Mouse (Mus musculus) adrenal gland (tissue): ENCODE data around the gene Esf1.
"Not testable (repeated sequence)": the region's sequence is repeated elsewhere in the genome, so short reads cannot be mapped to it uniquely, and the experiment has no call there.

Experiments
- intact Hi-C: fragments of 180-260 bp; cut with DNase I; formaldehyde crosslinking; loops from one replicate; pipeline ENCODE4 v1.15.1; 2025
- long read RNA-seq, 2 experiments: library from polyadenylated mRNA; unstranded; transcript quantifications; one replicate each; pipeline ENCODE4 v2.0.0; 2020; ENCODE audit warnings: borderline replicate concordance in 1 of 2; ENCODE audit not compliant: insufficient replicate concordance in 1 of 2

Gene Esf1
- long read RNA-seq, experiment 1, partial matches to known transcripts: 38 of 39 reads
- long read RNA-seq, experiment 1, other reads (novel, unspliced or antisense): 0 of 39 reads
- long read RNA-seq, experiment 2, partial matches to known transcripts: 44 of 50 reads
- long read RNA-seq, experiment 2, other reads (novel, unspliced or antisense): 6 of 50 reads

DNA sequence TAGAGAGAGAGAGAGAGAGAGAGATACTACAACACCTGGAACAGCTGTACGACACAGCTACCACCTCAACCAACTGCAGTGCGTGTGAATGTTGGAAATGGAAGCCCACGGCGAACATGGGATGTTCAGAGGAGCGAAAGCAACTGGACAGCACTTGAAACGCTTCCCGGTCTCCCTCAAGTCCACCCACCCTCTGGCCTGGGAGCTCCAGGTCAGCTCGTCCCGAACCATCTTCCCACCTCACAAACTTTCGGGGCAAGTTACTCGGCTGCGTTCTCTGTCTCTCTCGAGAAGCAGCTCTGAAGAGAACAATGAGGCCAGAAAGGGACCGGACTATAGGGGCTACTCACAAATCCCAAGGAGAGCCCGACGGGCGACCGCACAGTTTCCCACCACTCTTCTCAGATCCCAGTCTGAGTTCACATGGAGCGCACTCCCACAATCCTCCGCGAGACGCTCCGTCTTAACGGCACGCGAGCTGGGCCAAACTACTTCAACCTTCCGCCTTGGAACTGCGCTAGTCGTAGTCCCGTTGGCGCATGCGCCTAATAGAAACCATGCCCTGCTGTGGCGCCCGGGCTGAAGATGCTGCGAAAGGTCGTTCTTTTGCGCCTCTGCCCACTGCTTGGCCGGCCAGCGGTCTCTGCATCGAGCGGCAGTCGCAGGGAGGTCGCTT lies at the start of gene Esf1, which contains the start of gene Ndufaf5:
Gene Esf1, minus strand, starts transcription at position 438 of the 676 bp plus-strand sequence.
Gene Ndufaf5, plus strand, starts transcription at position 523 of the 676 bp plus-strand sequence.
- intact Hi-C loops: loop anchor here (10.0 kb wide), 1 partner anchor 255 kb away; no protein-coding TSS in a partner anchor

GRCm38 (mm10) chr2:140215965-140216364 lies 45.6 kb upstream of the Esf1 start:
- intact Hi-C loops: no loop called here

GRCm38 (mm10) chr2:140215415-140215814 lies 45.1 kb upstream of the Esf1 start:
- intact Hi-C loops: no loop called here

DNA sequence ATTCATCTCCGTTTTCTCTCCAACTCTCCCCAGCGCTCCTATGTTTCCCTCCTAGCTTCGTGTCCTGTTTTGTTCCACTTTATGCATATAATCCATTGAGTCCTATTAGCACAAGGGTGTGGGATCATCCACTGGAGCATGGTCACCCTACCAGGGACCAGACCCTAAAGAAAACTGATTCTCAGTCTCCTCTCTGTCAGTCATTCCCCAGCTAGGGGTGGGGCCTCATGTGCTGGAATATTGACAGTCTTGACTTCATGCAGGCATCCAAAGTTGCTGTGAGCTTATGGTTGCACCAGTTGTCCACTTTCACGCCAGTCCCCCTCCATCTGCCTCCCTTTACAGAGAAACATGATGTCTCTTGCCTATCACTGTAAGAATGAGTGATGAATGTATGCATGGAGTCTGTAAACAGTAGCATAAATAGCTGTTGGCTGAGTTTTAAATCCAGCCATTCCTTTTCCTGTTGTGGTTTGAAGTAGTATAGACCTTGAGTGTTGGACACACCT lies 44.2 kb upstream of the Esf1 start:
- intact Hi-C loops: no loop called here

GRCm38 (mm10) chr2:140203756-140204155 lies 33.4 kb upstream of the Esf1 start:
- intact Hi-C loops: no loop called here

GRCm38 (mm10) chr2:140202573-140202972 lies 32.2 kb upstream of the Esf1 start:
- intact Hi-C loops: no loop called here

GRCm38 (mm10) chr2:140200713-140201112 lies 30.3 kb upstream of the Esf1 start:
- intact Hi-C loops: no loop called here

- intact Hi-C loops: not testable (repeated sequence)
These were observed 15.4 kb upstream of the Esf1 start for GRCm38 (mm10) chr2:140185685-140186210.

GRCm38 (mm10) chr2:140170803-140171553 lies 614 bp upstream of the Esf1 start:
- intact Hi-C loops: loop anchor here (10.0 kb wide), 1 partner anchor 254 kb away; no protein-coding TSS in a partner anchor

DNA sequence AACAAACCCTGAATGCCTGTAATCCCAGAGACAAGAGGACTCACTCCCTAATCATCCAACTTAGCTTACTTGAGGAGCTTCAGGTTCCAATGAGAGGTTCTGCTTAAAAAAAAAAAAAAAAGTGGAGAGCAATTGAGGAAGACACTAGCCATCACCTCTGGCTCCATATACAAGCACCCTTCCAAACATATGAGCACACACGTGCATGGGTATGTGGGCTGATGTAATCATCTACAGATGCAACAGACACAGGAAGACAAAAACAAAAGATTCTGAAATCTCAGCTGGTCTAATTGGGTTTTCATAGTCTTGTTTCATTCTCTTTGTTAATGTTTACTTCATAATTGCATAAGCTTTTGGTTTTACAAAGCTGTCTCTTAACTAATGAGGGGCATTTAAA lies 1.3 kb downstream of the Esf1 start:
- intact Hi-C loops: no loop called here

DNA sequence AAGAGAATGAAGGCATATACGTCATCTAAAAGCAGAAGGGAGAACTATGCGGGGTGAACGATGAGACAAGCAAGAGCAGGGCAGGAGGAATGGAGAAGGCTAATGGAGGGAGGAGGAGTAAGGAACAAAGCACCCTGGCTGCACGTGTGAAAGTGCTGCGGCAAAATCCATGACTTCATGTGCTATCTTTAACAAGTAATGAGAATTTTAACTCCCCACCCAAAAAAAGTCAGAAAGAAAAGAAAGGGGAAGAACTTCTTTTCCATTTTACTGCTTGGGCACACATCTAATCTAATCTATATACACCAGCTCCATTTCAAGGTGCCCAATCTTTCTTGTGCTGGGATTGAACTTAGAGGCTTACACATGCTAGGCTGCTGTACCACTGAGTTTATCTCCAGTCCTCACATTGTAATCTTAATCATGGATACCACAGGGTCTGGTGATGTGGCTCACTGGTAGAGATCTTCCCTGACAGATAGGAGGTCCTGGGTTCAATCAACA lies 7.0 kb downstream of the Esf1 start:
- intact Hi-C loops: loop anchor here (5.0 kb wide), 1 partner anchor 781 kb away; no protein-coding TSS in a partner anchor

DNA sequence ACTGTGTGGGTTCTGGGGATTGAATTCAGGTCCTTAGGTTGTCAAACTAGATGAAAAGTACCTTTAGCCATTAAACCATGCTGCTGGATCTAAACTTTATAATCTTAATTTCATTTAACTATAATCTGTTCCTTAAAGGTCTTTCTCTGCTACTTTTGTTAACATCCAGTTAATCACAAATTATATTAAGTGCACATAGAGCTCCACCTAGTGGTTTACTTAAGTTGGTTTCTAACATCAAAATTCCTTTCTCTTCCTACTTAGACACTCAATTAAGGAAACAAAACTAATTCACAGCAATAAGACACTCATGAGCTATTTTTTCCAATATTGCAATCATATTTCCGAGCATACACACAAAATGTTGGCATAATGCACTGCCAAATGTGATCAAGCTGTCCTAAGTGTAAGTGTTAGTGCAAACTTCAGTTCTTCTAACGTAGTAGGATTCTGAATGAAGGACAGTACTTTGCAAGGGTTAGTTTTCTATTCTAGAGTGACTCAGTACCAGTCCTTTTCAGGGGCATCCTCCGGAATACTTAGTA lies 11.1 kb downstream of the Esf1 start:
- intact Hi-C loops: loop anchor here (10.0 kb wide), 2 partner anchors 164 to 574 kb away; no protein-coding TSS in a partner anchor

- intact Hi-C loops: loop anchor here (10.0 kb wide), 2 partner anchors 157 to 567 kb away; no protein-coding TSS in a partner anchor
These were observed 18.6 kb downstream of the Esf1 start, which contains the start of gene Gm17374 for GRCm38 (mm10) chr2:140151743-140152142. Gene Gm17374, plus strand, starts transcription at chr2:140152043.

- intact Hi-C loops: no loop called here
These were observed 44.8 kb downstream of the Esf1 start for GRCm38 (mm10) chr2:140125516-140125915.

GRCm38 (mm10) chr2:140113851-140114250 lies 56.5 kb downstream of the Esf1 start:
- intact Hi-C loops: no loop called here

GRCm38 (mm10) chr2:140108945-140109344 lies 61.4 kb downstream of the Esf1 start:
- intact Hi-C loops: no loop called here

GRCm38 (mm10) chr2:140107641-140108040 lies 62.7 kb downstream of the Esf1 start:
- intact Hi-C loops: no loop called here

- intact Hi-C loops: no loop called here
These were observed 65.4 kb downstream of the Esf1 start for GRCm38 (mm10) chr2:140104951-140105350.

DNA sequence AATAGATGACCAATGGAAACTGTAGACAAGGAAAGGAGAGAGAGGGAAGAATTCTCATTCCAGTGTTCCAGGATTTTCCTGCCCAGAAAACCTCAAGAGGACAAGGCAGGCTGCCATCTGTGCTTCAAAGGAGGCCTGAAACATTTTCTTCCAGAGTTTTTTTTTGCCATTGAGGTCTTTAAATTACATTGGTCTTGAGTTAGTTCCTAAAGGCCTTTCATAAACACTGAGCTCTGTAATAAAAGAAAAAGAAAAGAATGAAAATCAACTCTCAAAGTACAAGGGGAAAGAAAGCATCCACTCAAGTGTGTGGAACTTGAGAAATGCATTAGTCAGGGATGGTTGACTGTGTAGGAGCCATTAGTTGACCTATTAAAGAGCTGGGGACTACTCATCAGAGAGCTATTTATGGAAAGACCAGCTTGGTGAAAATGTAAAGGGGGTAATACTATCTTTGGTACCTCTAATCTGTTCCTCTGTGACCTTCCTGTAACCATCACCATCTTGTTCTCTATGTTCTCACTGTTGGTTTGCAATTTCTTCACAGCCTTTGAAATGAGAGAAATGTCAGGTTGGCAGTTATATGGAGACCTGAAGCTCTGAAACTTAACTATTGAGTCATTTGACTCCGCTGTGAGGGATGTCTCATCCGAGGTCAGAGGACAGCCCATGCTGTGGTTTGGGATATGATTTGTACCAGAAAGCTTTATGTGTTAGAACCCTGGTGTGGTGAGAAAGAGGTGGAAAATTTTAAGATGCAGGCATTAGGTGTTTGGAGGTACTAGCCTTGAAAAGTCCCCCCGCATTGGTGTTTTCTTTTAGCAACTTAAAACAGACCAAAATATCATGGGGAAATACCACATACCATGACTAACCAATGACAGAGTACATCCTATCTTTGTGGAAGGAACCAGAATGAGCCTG lies 69.6 kb downstream of the Esf1 start:
- intact Hi-C loops: no loop called here

GRCm38 (mm10) chr2:140099971-140100370 lies 70.4 kb downstream of the Esf1 start:
- intact Hi-C loops: no loop called here
